Mouse (Mus musculus): ENCODE data around the gene Olfm1. TPM values are rescaled to one million over a fixed set of nuclear protein-coding genes. Genes with fewer than 3 reads are reported as not detected.

Gene Olfm1
- polyA plus RNA-seq, 1 experiment, result 9.8 TPM

- Histone ChIP-seq H3K36me3 (ENCODE audit: control insufficient read depth, insufficient read depth, low read length) (no peaks in the 10 kb centered on the region), H3K27me3 (ENCODE audit: control insufficient read depth, insufficient read depth, low read length) (no peaks in the 10 kb centered on the region), H3K27ac (ENCODE audit: control insufficient read depth, insufficient read depth, low read length) (no peak overlapping the region), H3K4me3 (ENCODE audit: control insufficient read depth, insufficient read depth, low read length) (no peak overlapping the region), H3K4me1 (replicated peaks; ENCODE audit: control insufficient read depth, insufficient read depth, low read length) (no peaks in the 10 kb centered on the region)
- 81% methylated on average over 5 of the region's 5 CpGs for WGBS
- DNase-seq, result no peak
- TF ChIP-seq CTCF (IDR thresholded peaks at IDR 0.05; ENCODE audit: borderline replicate concordance, control insufficient read depth, extremely low read depth, insufficient read depth, low read length, poor library complexity) (no peak), POLR2A (IDR thresholded peaks at IDR 0.05; ENCODE audit: control insufficient read depth, extremely low read depth, insufficient read depth, low read length, poor library complexity) (no peak)
Measured at GRCm38 (mm10) chr2:28224819-28225218, 32.0 kb downstream of the Olfm1 start.

- no peak overlapping the region for H3K27ac ChIP-seq (ENCODE audit: control insufficient read depth, insufficient read depth, low read length)
- no peaks in the 10 kb centered on the region for H3K27me3 ChIP-seq (ENCODE audit: control insufficient read depth, insufficient read depth, low read length)
- H3K4me1 ChIP-seq (replicated peaks; ENCODE audit: control insufficient read depth, insufficient read depth, low read length), result no peaks in the 10 kb centered on the region
- H3K4me3 ChIP-seq (ENCODE audit: control insufficient read depth, insufficient read depth, low read length), result no peak overlapping the region
- no peaks in the 10 kb centered on the region for H3K36me3 ChIP-seq (ENCODE audit: control insufficient read depth, insufficient read depth, low read length)
- DNase-seq, result no peak
- WGBS, result 92% methylated on average over 3 of the region's 3 CpGs
- no peak for TF ChIP-seq POLR2A (IDR thresholded peaks at IDR 0.05; ENCODE audit: control insufficient read depth, extremely low read depth, insufficient read depth, low read length, poor library complexity)
- TF ChIP-seq CTCF (IDR thresholded peaks at IDR 0.05; ENCODE audit: borderline replicate concordance, control insufficient read depth, extremely low read depth, insufficient read depth, low read length, poor library complexity), result no peak
Measured at GRCm38 (mm10) chr2:28225906-28226305, 33.1 kb downstream of the Olfm1 start.

DNA sequence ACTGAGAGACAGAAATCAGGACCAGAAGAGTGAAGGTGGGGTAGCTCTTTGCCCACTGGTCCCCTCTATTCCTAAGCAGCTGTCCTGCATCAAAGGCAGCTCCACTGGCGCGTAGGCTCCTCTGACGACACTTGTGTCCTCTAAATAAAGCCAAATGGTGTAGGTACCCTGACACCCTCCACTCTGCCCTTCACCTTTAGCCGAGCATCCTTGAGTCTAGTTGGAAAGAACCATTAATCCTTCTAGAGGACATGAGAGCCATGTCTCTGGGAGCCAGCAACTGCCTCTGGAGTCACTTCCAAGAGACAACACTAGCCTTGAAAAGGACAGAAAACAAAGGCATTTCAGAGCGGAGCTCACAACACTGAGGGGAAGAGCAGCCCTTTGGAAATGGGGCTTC, 34.2 kb downstream of the Olfm1 start:
- no peaks in the 10 kb centered on the region for H3K36me3 ChIP-seq (ENCODE audit: control insufficient read depth, insufficient read depth, low read length)
- H3K27ac ChIP-seq (ENCODE audit: control insufficient read depth, insufficient read depth, low read length), result no peak overlapping the region
- no peaks in the 10 kb centered on the region for H3K4me1 ChIP-seq (replicated peaks; ENCODE audit: control insufficient read depth, insufficient read depth, low read length)
- H3K4me3 ChIP-seq (ENCODE audit: control insufficient read depth, insufficient read depth, low read length), result no peak overlapping the region
- TF ChIP-seq CTCF (IDR thresholded peaks at IDR 0.05; ENCODE audit: borderline replicate concordance, control insufficient read depth, extremely low read depth, insufficient read depth, low read length, poor library complexity), result no peak
- no peak for TF ChIP-seq POLR2A (IDR thresholded peaks at IDR 0.05; ENCODE audit: control insufficient read depth, extremely low read depth, insufficient read depth, low read length, poor library complexity)
- no peaks in the 10 kb centered on the region for H3K27me3 ChIP-seq (ENCODE audit: control insufficient read depth, insufficient read depth, low read length)
- WGBS, result 81% methylated on average over 5 of the region's 5 CpGs
- DNase-seq, result no peak

- Histone ChIP-seq H3K27ac (ENCODE audit: control insufficient read depth, insufficient read depth, low read length) (no peak overlapping the region), H3K4me3 (ENCODE audit: control insufficient read depth, insufficient read depth, low read length) (no peak overlapping the region), H3K4me1 (replicated peaks; ENCODE audit: control insufficient read depth, insufficient read depth, low read length) (no peaks in the 10 kb centered on the region), H3K36me3 (ENCODE audit: control insufficient read depth, insufficient read depth, low read length) (no peaks in the 10 kb centered on the region), H3K27me3 (ENCODE audit: control insufficient read depth, insufficient read depth, low read length) (no peaks in the 10 kb centered on the region)
- DNase-seq, result no peak
- TF ChIP-seq POLR2A (IDR thresholded peaks at IDR 0.05; ENCODE audit: control insufficient read depth, extremely low read depth, insufficient read depth, low read length, poor library complexity) (no peak), CTCF (IDR thresholded peaks at IDR 0.05; ENCODE audit: borderline replicate concordance, control insufficient read depth, extremely low read depth, insufficient read depth, low read length, poor library complexity) (no peak)
- WGBS, result 85% methylated on average over 8 of the region's 8 CpGs
Measured at GRCm38 (mm10) chr2:28227589-28228191, 34.9 kb downstream of the Olfm1 start.

DNA sequence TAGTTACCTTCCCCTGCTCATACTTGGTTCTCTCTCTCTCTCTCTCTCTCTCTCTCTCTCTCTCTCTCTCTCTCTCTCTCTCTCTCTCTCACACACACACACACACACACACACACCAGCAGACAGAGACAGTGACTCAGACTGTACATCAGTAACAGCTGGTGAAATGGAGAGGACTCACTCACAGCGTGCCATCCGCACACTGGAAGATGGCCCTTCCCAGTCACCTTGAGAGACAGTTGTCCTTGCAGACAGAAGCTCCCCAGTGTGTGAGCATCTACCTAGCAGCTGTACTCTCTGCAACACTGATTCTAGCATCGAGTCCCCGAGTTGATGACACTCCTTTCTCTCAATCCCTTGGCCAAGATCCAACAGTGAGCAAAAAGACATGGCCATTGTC, 35.6 kb downstream of the Olfm1 start:
- DNase-seq, result no peak
- TF ChIP-seq POLR2A (IDR thresholded peaks at IDR 0.05; ENCODE audit: control insufficient read depth, extremely low read depth, insufficient read depth, low read length, poor library complexity) (no peak), CTCF (IDR thresholded peaks at IDR 0.05; ENCODE audit: borderline replicate concordance, control insufficient read depth, extremely low read depth, insufficient read depth, low read length, poor library complexity) (no peak)
- Histone ChIP-seq H3K27me3 (ENCODE audit: control insufficient read depth, insufficient read depth, low read length) (no peaks in the 10 kb centered on the region), H3K36me3 (ENCODE audit: control insufficient read depth, insufficient read depth, low read length) (no peaks in the 10 kb centered on the region), H3K4me3 (ENCODE audit: control insufficient read depth, insufficient read depth, low read length) (no peak overlapping the region), H3K27ac (ENCODE audit: control insufficient read depth, insufficient read depth, low read length) (no peak overlapping the region), H3K4me1 (replicated peaks; ENCODE audit: control insufficient read depth, insufficient read depth, low read length) (no peaks in the 10 kb centered on the region)
- WGBS, result 91% methylated on average over 4 of the region's 4 CpGs

DNA sequence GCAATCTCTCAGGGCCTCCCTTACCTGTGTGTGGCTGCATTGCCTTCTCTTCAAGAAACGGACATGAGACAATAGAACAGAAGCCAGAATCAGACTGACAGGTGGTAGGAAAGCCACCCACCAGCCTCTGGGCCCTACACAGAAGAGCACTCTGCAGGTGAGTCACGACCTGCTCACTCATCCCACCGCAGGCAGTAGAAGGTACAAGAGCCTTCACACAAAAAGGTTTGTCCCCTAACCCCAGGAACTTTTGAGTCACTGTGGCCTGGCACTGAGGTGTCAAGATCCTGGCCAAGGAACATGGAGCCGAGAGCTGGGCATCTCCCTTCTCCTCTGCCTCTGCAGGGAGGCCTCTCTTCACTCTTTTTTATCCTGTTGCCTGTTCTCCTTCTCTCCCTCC, 42.3 kb downstream of the Olfm1 start:
- H3K36me3 ChIP-seq (ENCODE audit: control insufficient read depth, insufficient read depth, low read length), result no peaks in the 10 kb centered on the region
- no peak overlapping the region for H3K4me3 ChIP-seq (ENCODE audit: control insufficient read depth, insufficient read depth, low read length)
- no peak overlapping the region for H3K27ac ChIP-seq (ENCODE audit: control insufficient read depth, insufficient read depth, low read length)
- WGBS, result 83% methylated on average over 4 of the region's 4 CpGs
- TF ChIP-seq POLR2A (IDR thresholded peaks at IDR 0.05; ENCODE audit: control insufficient read depth, extremely low read depth, insufficient read depth, low read length, poor library complexity) (no peak), CTCF (IDR thresholded peaks at IDR 0.05; ENCODE audit: borderline replicate concordance, control insufficient read depth, extremely low read depth, insufficient read depth, low read length, poor library complexity) (no peak)
- DNase-seq, result no peak
- no peaks in the 10 kb centered on the region for H3K27me3 ChIP-seq (ENCODE audit: control insufficient read depth, insufficient read depth, low read length)
- H3K4me1 ChIP-seq (replicated peaks; ENCODE audit: control insufficient read depth, insufficient read depth, low read length), result no peaks in the 10 kb centered on the region

DNA sequence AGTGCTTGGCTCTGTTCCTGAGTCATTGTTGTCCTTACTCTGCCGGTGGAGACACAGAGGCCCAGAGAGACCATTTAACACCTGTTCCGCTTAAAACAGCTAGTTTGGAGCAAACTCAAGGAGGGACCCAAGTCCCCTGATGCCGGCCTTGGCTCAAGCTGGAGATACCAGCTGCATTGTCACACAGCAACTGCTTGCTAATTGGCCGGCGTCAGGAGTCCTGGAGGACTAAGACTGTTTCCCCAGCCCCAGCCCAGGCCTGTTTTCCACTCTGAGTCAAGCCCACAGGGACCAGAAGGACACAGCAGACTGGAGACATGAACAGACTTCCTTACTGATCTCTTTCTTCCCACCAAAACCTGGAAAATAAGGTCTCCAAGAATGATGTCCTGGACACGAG, 43.7 kb downstream of the Olfm1 start:
- Histone ChIP-seq H3K36me3 (ENCODE audit: control insufficient read depth, insufficient read depth, low read length) (no peaks in the 10 kb centered on the region), H3K4me1 (replicated peaks; ENCODE audit: control insufficient read depth, insufficient read depth, low read length) (no peaks in the 10 kb centered on the region), H3K4me3 (ENCODE audit: control insufficient read depth, insufficient read depth, low read length) (no peak overlapping the region), H3K27me3 (ENCODE audit: control insufficient read depth, insufficient read depth, low read length) (no peaks in the 10 kb centered on the region), H3K27ac (ENCODE audit: control insufficient read depth, insufficient read depth, low read length) (no peak overlapping the region)
- no peak for DNase-seq
- TF ChIP-seq POLR2A (IDR thresholded peaks at IDR 0.05; ENCODE audit: control insufficient read depth, extremely low read depth, insufficient read depth, low read length, poor library complexity), result no peak
- TF ChIP-seq CTCF (IDR thresholded peaks at IDR 0.05; ENCODE audit: borderline replicate concordance, control insufficient read depth, extremely low read depth, insufficient read depth, low read length, poor library complexity), result no peak
- 87% methylated on average over 6 of the region's 6 CpGs for WGBS

All from thymus, adult 2 months (tissue).